Mouse (Mus musculus) lung, embryonic 14.5 days (tissue): Measurements from ENCODE around the gene Cutc. TPM values are rescaled to one million over a fixed set of nuclear protein-coding genes. Genes with fewer than 3 reads are reported as not detected.

Experiments
- ATAC-seq: fragments of 200-750 bp; cut with Nextera tagmentation; 2 replicates; pipeline ENCODE4 v1.8.0; 2017; ENCODE audit warnings: mild to moderate bottlenecking, moderate TSS enrichment, moderate library complexity; ENCODE audit not compliant: insufficient read depth
- DNase-seq: peaks from one replicate; pipeline ENCODE4 v3.0.0-alpha.2; 2015
- H3K27ac ChIP-seq: fragments of 300-500 bp; sonication (generic); 2 replicates; pipeline ENCODE4 v1.5.1; 2014; ENCODE audit warnings: low read depth, mild to moderate bottlenecking, moderate library complexity
- H3K27me3 ChIP-seq: fragments of 300-500 bp; sonication (generic); 2 replicates; pipeline ENCODE4 v1.6.1; 2014; ENCODE audit warnings: low read length, control low read depth; ENCODE audit not compliant: insufficient read depth
- H3K36me3 ChIP-seq: fragments of 300-500 bp; sonication (generic); 2 replicates; pipeline ENCODE4 v1.6.1; 2014; ENCODE audit warnings: control low read depth; ENCODE audit not compliant: insufficient read depth
- H3K4me1 ChIP-seq: fragments of 300-500 bp; sonication (generic); 2 replicates; pipeline ENCODE4 v1.6.1; 2014; ENCODE audit warnings: antibody characterized with exemption, control low read depth; ENCODE audit not compliant: insufficient read depth
- H3K4me2 ChIP-seq: fragments of 300-500 bp; sonication (generic); 2 replicates; pipeline ENCODE4 v1.6.1; 2014; ENCODE audit warnings: mild to moderate bottlenecking
- H3K4me3 ChIP-seq: fragments of 300-500 bp; sonication (generic); 2 replicates; pipeline ENCODE4 v1.5.1; 2014; ENCODE audit warnings: low read depth, low read length
- H3K9ac ChIP-seq: fragments of 300-500 bp; sonication (generic); 2 replicates; pipeline ENCODE4 v1.6.1; 2014
- H3K9me3 ChIP-seq: fragments of 300-500 bp; sonication (generic); 2 replicates; pipeline ENCODE4 v1.6.1; 2016; ENCODE audit warnings: low read depth, low read length, control low read depth
- CTCF ChIP-seq: IDR thresholded peaks from 2 replicates; pipeline ENCODE4 v1.5.1; 2016; ENCODE audit warnings: antibody characterized with exemption, low read depth
- WGBS: fragments of 180-500 bp; shearing (Covaris S2); extraction: QIAGEN DNeasy Blood & Tissue Kit; methylation state at CpG from one replicate; pipeline ENCODE4 v1.1.7; 2014; 5-methylcytosine and 5-hydroxymethylcytosine counted together
- polyA plus RNA-seq: library from polyadenylated mRNA; unstranded; fragments of >200 nt; fragmentation: Nextera tagmentation; extraction: Ambion mirVana; gene quantifications from 2 replicates; pipeline ENCODE4 v1.2.1, GENCODE M21; 2014

Gene Cutc
- polyA plus RNA-seq, 1 experiment from 2014 or later = 11.6 TPM

- no peaks in the 10 kb centered on the region for H3K36me3 ChIP-seq
- H3K27ac ChIP-seq = no peak overlapping the region
- DNase-seq (peak; percentile 57), ATAC-seq (no peak)
- peak overlapping the region; percentile 29; the same call in 1 of the 2 replicates for H3K4me2 ChIP-seq
- no peaks in the 10 kb centered on the region for H3K4me1 ChIP-seq
- no peak overlapping the region; the same call in 1 of the 2 replicates for H3K4me3 ChIP-seq
- H3K27me3 ChIP-seq = no peaks in the 10 kb centered on the region
- H3K9me3 ChIP-seq = no peaks in the 10 kb centered on the region
- no peak overlapping the region for H3K9ac ChIP-seq
- TF ChIP-seq CTCF = no peak
- 49% methylated on average over 14 of the region's 14 CpGs for WGBS
Measured at GRCm38 (mm10) chr19:43815661-43816414, 63.0 kb downstream of the Cutc start.

Other genes with a start within 250 kb of the Cutc start
- gene Got1, start 228.4 kb upstream of the Cutc start, polyA plus RNA-seq = 19.5 and 23.3 TPM in 2 replicates
- not detected in 2 replicates for gene Nkx2-3, start 140.7 kb upstream of the Cutc start, polyA plus RNA-seq
- 12.1 and 13.0 TPM in 2 replicates for gene Slc25a28, start 78.1 kb upstream of the Cutc start, polyA plus RNA-seq
- 15.1 and 15.2 TPM in 2 replicates for gene Entpd7, start 63.3 kb upstream of the Cutc start, polyA plus RNA-seq
- 6.8 and 11.0 TPM in 2 replicates for gene Cox15, start within 50 bp of the Cutc start, polyA plus RNA-seq
- not detected in 2 replicates for gene Abcc2, start 29.2 kb downstream of the Cutc start, polyA plus RNA-seq
- 22.4 and 24.2 TPM in 2 replicates for gene Dnmbp, start 187.2 kb downstream of the Cutc start, polyA plus RNA-seq
- 5.4 and 7.5 TPM in 2 replicates for gene Cpn1, start 233.6 kb downstream of the Cutc start, polyA plus RNA-seq